Mouse (Mus musculus): ENCODE results near the gene Bicral. TPM values are rescaled to one million over a fixed set of nuclear protein-coding genes. Genes with fewer than 3 reads are reported as not detected.

Bicral gene
- polyA plus RNA-seq, 1 experiment from 2014 or later = 10.8 TPM

GRCm38 (mm10) chr17:46840304-46841010 is 17.8 kb downstream of the Bicral start:
- no peak overlapping the region for H3K9ac ChIP-seq (replicated peaks; ENCODE audit: low read depth, low read length)
- no peak for ATAC-seq (ENCODE audit: low read depth)
- H3K4me2 ChIP-seq (ENCODE audit: low read depth, low read length) = no peak overlapping the region
- peaks cover 7% of the 10 kb centered on the region; the same call in 1 of the 2 replicates for H3K4me1 ChIP-seq (ENCODE audit: control insufficient read depth, insufficient read depth, low read length)
- H3K9me3 ChIP-seq (ENCODE audit: control insufficient read depth, low read length) = no peaks in the 10 kb centered on the region
- 93% methylated on average over 10 of the region's 10 CpGs for WGBS
- no peak overlapping the region for H3K27ac ChIP-seq (ENCODE audit: low read depth, low read length)
- no peak overlapping the region for H3K4me3 ChIP-seq (ENCODE audit: low read depth, low read length)
- no peaks in the 10 kb centered on the region for H3K27me3 ChIP-seq (ENCODE audit: control insufficient read depth, insufficient read depth, low read length)
- H3K36me3 ChIP-seq (ENCODE audit: control insufficient read depth, insufficient read depth, low read length) = no peaks in the 10 kb centered on the region

- Histone ChIP-seq H3K27me3 (ENCODE audit: control insufficient read depth, insufficient read depth, low read length) (no peaks in the 10 kb centered on the region), H3K9ac (replicated peaks; ENCODE audit: low read depth, low read length) (no peak overlapping the region), H3K4me1 (ENCODE audit: control insufficient read depth, insufficient read depth, low read length) (no peaks in the 10 kb centered on the region), H3K4me3 (ENCODE audit: low read depth, low read length) (no peak overlapping the region), H3K27ac (ENCODE audit: low read depth, low read length) (no peak overlapping the region), H3K36me3 (ENCODE audit: control insufficient read depth, insufficient read depth, low read length) (no peaks in the 10 kb centered on the region), H3K9me3 (ENCODE audit: control insufficient read depth, low read length) (no peaks in the 10 kb centered on the region), H3K4me2 (ENCODE audit: low read depth, low read length) (no peak overlapping the region)
- 60% methylated on average over 7 of the region's 7 CpGs for WGBS
- no peak for ATAC-seq (ENCODE audit: low read depth)
Observed at GRCm38 (mm10) chr17:46838396-46838920, 19.8 kb downstream of the Bicral start.

GRCm38 (mm10) chr17:46837897-46838296 is 20.4 kb downstream of the Bicral start:
- H3K4me1 ChIP-seq (ENCODE audit: control insufficient read depth, insufficient read depth, low read length) = no peaks in the 10 kb centered on the region
- no peaks in the 10 kb centered on the region for H3K36me3 ChIP-seq (ENCODE audit: control insufficient read depth, insufficient read depth, low read length)
- 89% methylated on average over 2 of the region's 2 CpGs for WGBS
- no peak overlapping the region for H3K4me2 ChIP-seq (ENCODE audit: low read depth, low read length)
- H3K9me3 ChIP-seq (ENCODE audit: control insufficient read depth, low read length) = no peaks in the 10 kb centered on the region
- ATAC-seq (ENCODE audit: low read depth) = no peak
- H3K27ac ChIP-seq (ENCODE audit: low read depth, low read length) = no peak overlapping the region
- no peak overlapping the region for H3K4me3 ChIP-seq (ENCODE audit: low read depth, low read length)
- H3K27me3 ChIP-seq (ENCODE audit: control insufficient read depth, insufficient read depth, low read length) = no peaks in the 10 kb centered on the region
- no peak overlapping the region for H3K9ac ChIP-seq (replicated peaks; ENCODE audit: low read depth, low read length)

GRCm38 (mm10) chr17:46835093-46835715 is 23.1 kb downstream of the Bicral start:
- 36% methylated on average over 6 of the region's 6 CpGs for WGBS
- no peaks in the 10 kb centered on the region for H3K27me3 ChIP-seq (ENCODE audit: control insufficient read depth, insufficient read depth, low read length)
- H3K4me1 ChIP-seq (ENCODE audit: control insufficient read depth, insufficient read depth, low read length) = no peaks in the 10 kb centered on the region
- no peak overlapping the region for H3K27ac ChIP-seq (ENCODE audit: low read depth, low read length)
- peak; percentile 58; the same call in 1 of the 2 replicates for ATAC-seq (ENCODE audit: low read depth)
- no peaks in the 10 kb centered on the region for H3K9me3 ChIP-seq (ENCODE audit: control insufficient read depth, low read length)
- H3K4me3 ChIP-seq (ENCODE audit: low read depth, low read length) = no peak overlapping the region
- H3K9ac ChIP-seq (replicated peaks; ENCODE audit: low read depth, low read length) = no peak overlapping the region
- H3K4me2 ChIP-seq (ENCODE audit: low read depth, low read length) = no peak overlapping the region
- H3K36me3 ChIP-seq (ENCODE audit: control insufficient read depth, insufficient read depth, low read length) = no peaks in the 10 kb centered on the region

- WGBS = 88% methylated on average over 4 of the region's 4 CpGs
- Histone ChIP-seq H3K4me3 (ENCODE audit: low read depth, low read length) (no peak overlapping the region), H3K4me2 (ENCODE audit: low read depth, low read length) (no peak overlapping the region), H3K27me3 (ENCODE audit: control insufficient read depth, insufficient read depth, low read length) (no peaks in the 10 kb centered on the region), H3K9ac (replicated peaks; ENCODE audit: low read depth, low read length) (no peak overlapping the region), H3K27ac (ENCODE audit: low read depth, low read length) (no peak overlapping the region), H3K36me3 (ENCODE audit: control insufficient read depth, insufficient read depth, low read length) (peaks cover 5% of the 10 kb centered on the region), H3K4me1 (ENCODE audit: control insufficient read depth, insufficient read depth, low read length) (no peaks in the 10 kb centered on the region), H3K9me3 (ENCODE audit: control insufficient read depth, low read length) (no peaks in the 10 kb centered on the region)
- no peak for ATAC-seq (ENCODE audit: low read depth)
Observed at GRCm38 (mm10) chr17:46832981-46833305, 25.3 kb downstream of the Bicral start.

GRCm38 (mm10) chr17:46832101-46832980 is 25.9 kb downstream of the Bicral start:
- Histone ChIP-seq H3K9ac (replicated peaks; ENCODE audit: low read depth, low read length) (no peak overlapping the region), H3K9me3 (ENCODE audit: control insufficient read depth, low read length) (no peaks in the 10 kb centered on the region), H3K4me3 (ENCODE audit: low read depth, low read length) (no peak overlapping the region), H3K4me1 (ENCODE audit: control insufficient read depth, insufficient read depth, low read length) (no peaks in the 10 kb centered on the region), H3K36me3 (ENCODE audit: control insufficient read depth, insufficient read depth, low read length) (peaks cover 5% of the 10 kb centered on the region), H3K4me2 (ENCODE audit: low read depth, low read length) (no peak overlapping the region), H3K27ac (ENCODE audit: low read depth, low read length) (no peak overlapping the region), H3K27me3 (ENCODE audit: control insufficient read depth, insufficient read depth, low read length) (no peaks in the 10 kb centered on the region)
- no peak for ATAC-seq (ENCODE audit: low read depth)
- 70% methylated on average over 11 of the region's 11 CpGs for WGBS

- no peaks in the 10 kb centered on the region for H3K9me3 ChIP-seq (ENCODE audit: control insufficient read depth, low read length)
- H3K36me3 ChIP-seq (ENCODE audit: control insufficient read depth, insufficient read depth, low read length) = peaks cover 18% of the 10 kb centered on the region
- H3K4me2 ChIP-seq (ENCODE audit: low read depth, low read length) = no peak overlapping the region
- H3K4me1 ChIP-seq (ENCODE audit: control insufficient read depth, insufficient read depth, low read length) = no peaks in the 10 kb centered on the region
- no peak for ATAC-seq (ENCODE audit: low read depth)
- H3K27ac ChIP-seq (ENCODE audit: low read depth, low read length) = no peak overlapping the region
- no peaks in the 10 kb centered on the region for H3K27me3 ChIP-seq (ENCODE audit: control insufficient read depth, insufficient read depth, low read length)
- no peak overlapping the region for H3K9ac ChIP-seq (replicated peaks; ENCODE audit: low read depth, low read length)
- WGBS = 80% methylated on average over 11 of the region's 11 CpGs
- no peak overlapping the region for H3K4me3 ChIP-seq (ENCODE audit: low read depth, low read length)
Observed at GRCm38 (mm10) chr17:46829856-46830535, 28.3 kb downstream of the Bicral start.

- ATAC-seq (ENCODE audit: low read depth) = no peak
- no peak overlapping the region for H3K4me3 ChIP-seq (ENCODE audit: low read depth, low read length)
- no peak overlapping the region for H3K9ac ChIP-seq (replicated peaks; ENCODE audit: low read depth, low read length)
- H3K27me3 ChIP-seq (ENCODE audit: control insufficient read depth, insufficient read depth, low read length) = no peaks in the 10 kb centered on the region
- H3K4me2 ChIP-seq (ENCODE audit: low read depth, low read length) = no peak overlapping the region
- H3K9me3 ChIP-seq (ENCODE audit: control insufficient read depth, low read length) = no peaks in the 10 kb centered on the region
- WGBS = 96% methylated on average over 3 of the region's 3 CpGs
- no peaks in the 10 kb centered on the region for H3K4me1 ChIP-seq (ENCODE audit: control insufficient read depth, insufficient read depth, low read length)
- peaks cover 26% of the 10 kb centered on the region for H3K36me3 ChIP-seq (ENCODE audit: control insufficient read depth, insufficient read depth, low read length)
- H3K27ac ChIP-seq (ENCODE audit: low read depth, low read length) = no peak overlapping the region
Observed at GRCm38 (mm10) chr17:46828935-46829334, 29.3 kb downstream of the Bicral start.
